Comparison of ENCODE assay signal across 14 mouse cellular contexts in genomic region chr5:38027656-38028055, GRCm38 (mm10).
"Had no signal": no experiment of that assay in that cellular context is flagged by ENCODE, and none has a peak within 500 bp of the region (broad histone marks: within the 10 kb centered on the region; RNA-seq: fewer than 3 reads in every experiment).

No protein-coding gene starts in this region.

- H3K27ac ChIP-seq: layer of hippocampus, adult 2 months; liver, embryonic 13.5 days; midbrain, embryonic 13.5 days; neural tube, embryonic 15.5 days had no signal

- H3K4me3 ChIP-seq: layer of hippocampus, adult 2 months; liver, embryonic 13.5 days; midbrain, embryonic 13.5 days; myocyte; neural tube, embryonic 15.5 days had no signal

- H3K9ac ChIP-seq: liver, embryonic 13.5 days; liver, postnatal 0 days; midbrain, embryonic 13.5 days; neural tube, embryonic 15.5 days had no signal

- ATAC-seq: liver, postnatal 0 days; midbrain, embryonic 13.5 days had no signal

- H3K27me3 ChIP-seq: neural tube, embryonic 15.5 days had no signal

- DNase-seq: kidney, postnatal 10 days; kidney, postnatal 4 days; left cerebral cortex, postnatal 4 days; liver; liver, embryonic 13.5 days; liver, postnatal 0 days; right cerebral cortex, postnatal 4 days; spleen, adult 18-20 months; thymus, adult 18-20 months; thymus, postnatal 14 days had no signal

- H3K36me3 ChIP-seq: liver, embryonic 13.5 days; midbrain, embryonic 13.5 days; neural tube, embryonic 15.5 days had no signal

- H3K4me2 ChIP-seq: liver, embryonic 13.5 days; midbrain, embryonic 13.5 days; neural tube, embryonic 15.5 days had no signal

- H3K4me1 ChIP-seq: liver, embryonic 13.5 days; midbrain, embryonic 13.5 days; neural tube, embryonic 15.5 days had no signal

- H3K9me3 ChIP-seq: liver, embryonic 13.5 days; midbrain, embryonic 13.5 days; neural tube, embryonic 15.5 days had no signal
